Mouse (Mus musculus) adrenal gland, postnatal 25 days (tissue): ENCODE results near the gene Fstl3. TPM values are rescaled to one million over a fixed set of nuclear protein-coding genes. Genes with fewer than 3 reads are reported as not detected.

Experiments
- DNase-seq: peaks from one replicate; pipeline ENCODE4 v3.0.0; 2021; ENCODE audit warnings: mixed read lengths
- total RNA-seq: library from RNA; stranded (reverse); gene quantifications from 2 replicates; pipeline ENCODE4 v1.2.3, GENCODE M21; 2021

Fstl3 gene
- total RNA-seq, 1 experiment from 2014 or later = 8.5 TPM

- DNase-seq = peak; percentile 49
These were observed 7.1 kb downstream of the Fstl3 start for GRCm38 (mm10) chr10:79783920-79784800.

GRCm38 (mm10) chr10:79788386-79789158 is 11.5 kb downstream of the Fstl3 start:
- DNase-seq = peak; percentile 76

GRCm38 (mm10) chr10:79789581-79789980 is 12.5 kb downstream of the Fstl3 start:
- no peak for DNase-seq

GRCm38 (mm10) chr10:79790861-79791260 is 13.8 kb downstream of the Fstl3 start, which contains the start of gene Prss57:
Gene Prss57, minus strand, starts transcription at chr10:79790961.
- no peak for DNase-seq

GRCm38 (mm10) chr10:79792339-79793040 is 15.4 kb downstream of the Fstl3 start:
- no peak for DNase-seq

GRCm38 (mm10) chr10:79793051-79793737 is 16.1 kb downstream of the Fstl3 start, which contains the start of gene Palm:
Gene Palm, plus strand, starts transcription at chr10:79793572.
- DNase-seq = peak; percentile 87

- DNase-seq = peak; percentile 49
These were observed 16.8 kb downstream of the Fstl3 start for GRCm38 (mm10) chr10:79793738-79794490.

GRCm38 (mm10) chr10:79794491-79794931 is 17.4 kb downstream of the Fstl3 start:
- DNase-seq = peak; percentile 69

- no peak for DNase-seq
These were observed 18.8 kb downstream of the Fstl3 start for GRCm38 (mm10) chr10:79795905-79796304.

GRCm38 (mm10) chr10:79797326-79797725 is 20.3 kb downstream of the Fstl3 start:
- no peak for DNase-seq

- no peak for DNase-seq
These were observed 21.3 kb downstream of the Fstl3 start for GRCm38 (mm10) chr10:79798289-79798928.

- no peak for DNase-seq
These were observed 23.4 kb downstream of the Fstl3 start for GRCm38 (mm10) chr10:79800508-79800907.

GRCm38 (mm10) chr10:79801837-79802236 is 24.8 kb downstream of the Fstl3 start:
- no peak for DNase-seq

GRCm38 (mm10) chr10:79802331-79802971 is 25.4 kb downstream of the Fstl3 start:
- peak; percentile 85 for DNase-seq

GRCm38 (mm10) chr10:79803716-79804323 is 26.7 kb downstream of the Fstl3 start:
- peak; percentile 55 for DNase-seq

GRCm38 (mm10) chr10:79805636-79806035 is 28.6 kb downstream of the Fstl3 start:
- DNase-seq = peak; percentile 49

GRCm38 (mm10) chr10:79806331-79806730 is 29.3 kb downstream of the Fstl3 start:
- no peak for DNase-seq

GRCm38 (mm10) chr10:79806972-79807371 is 29.9 kb downstream of the Fstl3 start:
- no peak for DNase-seq

- DNase-seq = peak; percentile 51
These were observed 30.8 kb downstream of the Fstl3 start for GRCm38 (mm10) chr10:79807826-79808225.
